Mouse (Mus musculus): ENCODE measurements around the gene Ccr9. TPM values are rescaled to one million over a fixed set of nuclear protein-coding genes. Genes with fewer than 3 reads are reported as not detected.
"Not testable (repeated sequence)": the region's sequence is repeated elsewhere in the genome, so short reads cannot be mapped to it uniquely, and the experiment has no call there.

The Ccr9 gene
- polyA plus RNA-seq, 1 experiment from 2014 or later: 0.10 TPM

GRCm38 (mm10) chr9:123766996-123767395 is 88.8 kb downstream of the Ccr9 start:
- Histone ChIP-seq H3K4me1 (no peaks in the 10 kb centered on the region), H3K36me3 (replicated peaks) (no peaks in the 10 kb centered on the region), H3K9ac (no peak overlapping the region), H3K27ac (no peak overlapping the region), H3K4me2 (no peak overlapping the region), H3K4me3 (replicated peaks) (no peak overlapping the region), H3K9me3 (no peaks in the 10 kb centered on the region), H3K27me3 (no peaks in the 10 kb centered on the region)
- WGBS: 87% methylated on average over 3 of the region's 3 CpGs
- no peak for ATAC-seq (ENCODE audit: low FRiP score)

DNA sequence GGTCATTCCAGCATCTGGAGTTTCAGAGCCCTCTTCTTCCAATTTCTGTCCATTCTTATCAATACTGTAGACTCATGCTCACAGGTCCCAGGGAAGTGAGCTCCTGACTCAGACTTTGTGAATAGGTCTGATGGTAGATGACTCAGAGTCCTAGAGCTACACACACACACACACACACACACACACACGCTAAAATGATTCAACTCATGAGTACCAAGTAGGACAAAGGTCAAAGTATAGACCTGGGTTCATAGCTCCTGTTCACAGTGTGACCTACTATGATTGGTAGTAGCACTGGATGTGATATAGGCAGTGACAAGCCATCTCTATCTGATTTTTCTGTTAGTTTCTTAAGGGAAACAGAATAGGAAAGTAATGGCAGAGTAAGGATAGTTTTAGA is 90.2 kb downstream of the Ccr9 start:
- Histone ChIP-seq H3K27ac (no peak overlapping the region), H3K4me3 (replicated peaks) (no peak overlapping the region), H3K27me3 (no peaks in the 10 kb centered on the region), H3K9ac (no peak overlapping the region), H3K4me1 (no peaks in the 10 kb centered on the region), H3K36me3 (replicated peaks) (no peaks in the 10 kb centered on the region), H3K9me3 (no peaks in the 10 kb centered on the region), H3K4me2 (no peak overlapping the region)
- 84% methylated on average over 1 of the region's 1 CpGs for WGBS
- no peak for ATAC-seq (ENCODE audit: low FRiP score)

DNA sequence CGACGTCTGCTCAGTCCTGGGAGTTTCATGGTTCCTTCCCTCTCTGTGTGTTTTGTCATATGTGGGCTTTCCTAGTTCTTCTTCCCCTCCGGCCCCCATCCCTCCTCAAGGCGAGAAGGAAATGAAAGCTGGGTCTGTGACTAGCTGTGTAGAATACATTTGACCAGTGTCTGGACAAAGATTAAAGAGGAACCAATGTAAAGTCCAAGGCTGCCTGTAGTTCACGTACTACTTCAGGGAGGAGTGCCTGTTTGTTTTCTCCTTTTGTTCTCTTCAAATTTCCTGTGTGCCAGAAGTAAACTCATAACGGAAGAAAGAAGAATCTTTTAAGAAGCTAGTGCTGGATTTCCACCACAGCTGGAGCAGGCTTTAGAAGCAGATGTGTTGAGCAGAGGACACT is 91.3 kb downstream of the Ccr9 start:
- WGBS: 76% methylated on average over 6 of the region's 6 CpGs
- Histone ChIP-seq H3K27me3 (no peaks in the 10 kb centered on the region), H3K9ac (no peak overlapping the region), H3K27ac (no peak overlapping the region), H3K4me1 (no peaks in the 10 kb centered on the region), H3K4me3 (replicated peaks) (no peak overlapping the region), H3K9me3 (no peaks in the 10 kb centered on the region), H3K4me2 (no peak overlapping the region), H3K36me3 (replicated peaks) (no peaks in the 10 kb centered on the region)
- no peak for ATAC-seq (ENCODE audit: low FRiP score)

- WGBS: 40% methylated on average over 2 of the region's 2 CpGs
- not testable (repeated sequence) for H3K36me3 ChIP-seq (replicated peaks); ATAC-seq (ENCODE audit: low FRiP score)
Measured at GRCm38 (mm10) chr9:123773299-123773698, 95.1 kb downstream of the Ccr9 start.

DNA sequence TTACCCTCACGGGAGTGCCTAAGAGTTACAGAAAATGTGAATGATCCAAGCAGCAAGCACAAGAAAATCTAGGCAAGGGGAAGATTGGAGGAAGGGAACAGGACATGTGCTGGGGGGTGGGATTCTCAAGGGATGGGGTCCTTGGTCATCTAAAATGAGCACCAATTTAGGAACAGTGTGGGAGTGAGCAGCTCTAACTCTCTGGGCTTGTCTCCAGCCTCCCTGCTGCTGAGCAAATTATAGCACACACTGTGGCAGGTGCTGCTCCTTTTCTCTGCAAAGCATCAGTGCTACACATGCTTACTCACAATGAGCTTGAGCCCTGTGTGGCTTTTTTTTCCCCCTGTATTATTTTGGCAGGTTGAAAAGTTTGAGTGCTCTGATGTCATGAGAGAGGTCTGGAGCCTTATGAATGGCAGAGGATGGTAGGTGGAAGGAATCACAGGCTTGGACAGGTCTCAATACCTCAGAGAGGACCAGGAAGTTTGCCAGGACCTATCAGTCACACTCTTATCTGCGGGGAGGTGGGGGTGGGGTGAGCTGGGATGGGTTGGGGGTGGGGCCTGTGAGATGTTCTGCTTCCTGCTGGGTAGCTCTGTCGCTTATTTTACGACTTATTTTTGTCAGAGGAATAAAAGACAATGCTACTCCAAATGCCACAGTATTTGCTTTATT is 110.8 kb downstream of the Ccr9 start:
- Histone ChIP-seq H3K36me3 (replicated peaks) (peaks cover 41% of the 10 kb centered on the region), H3K9me3 (no peaks in the 10 kb centered on the region), H3K4me1 (no peaks in the 10 kb centered on the region), H3K9ac (no peak overlapping the region), H3K4me2 (no peak overlapping the region), H3K4me3 (replicated peaks) (no peak overlapping the region), H3K27ac (no peak overlapping the region), H3K27me3 (no peaks in the 10 kb centered on the region)
- ATAC-seq (ENCODE audit: low FRiP score): no peak
- WGBS: 85% methylated on average over 4 of the region's 4 CpGs

More at GRCm38 (mm10) chr9:123773299-123773698, 95.1 kb downstream of the Ccr9 start:
- H3K4me1 ChIP-seq; H3K9ac ChIP-seq; H3K9me3 ChIP-seq; H3K4me3 ChIP-seq (replicated peaks); H3K4me2 ChIP-seq; H3K27ac ChIP-seq; H3K27me3 ChIP-seq: not testable (repeated sequence)

DNA sequence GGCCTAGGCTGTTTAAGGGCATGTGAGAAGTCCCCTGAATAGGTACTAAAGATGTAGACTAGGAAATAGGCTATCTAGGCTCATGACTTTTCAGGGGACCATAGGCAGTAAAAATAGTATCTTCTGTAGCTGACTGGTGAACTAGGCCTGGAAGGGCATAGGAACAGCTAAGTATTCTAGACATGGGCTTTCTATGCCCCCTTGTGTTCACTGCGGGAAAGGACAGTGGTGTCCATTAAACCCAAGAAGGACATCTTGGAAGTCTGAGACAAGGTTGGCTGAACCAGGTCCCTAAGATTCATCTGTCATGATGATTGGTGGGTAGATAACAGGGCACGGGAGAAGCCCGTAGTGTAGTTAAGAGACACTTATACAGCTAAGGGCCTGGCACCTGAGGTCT is 117.9 kb downstream of the Ccr9 start:
- Histone ChIP-seq H3K36me3 (replicated peaks) (peaks cover 46% of the 10 kb centered on the region), H3K9me3 (no peaks in the 10 kb centered on the region), H3K4me2 (no peak overlapping the region), H3K27ac (no peak overlapping the region), H3K4me3 (replicated peaks) (no peak overlapping the region), H3K9ac (no peak overlapping the region), H3K4me1 (no peaks in the 10 kb centered on the region), H3K27me3 (no peaks in the 10 kb centered on the region)
- 72% methylated on average over 3 of the region's 3 CpGs for WGBS
- ATAC-seq (ENCODE audit: low FRiP score): no peak

GRCm38 (mm10) chr9:123801527-123801926 is 123.3 kb downstream of the Ccr9 start:
- H3K4me3 ChIP-seq (replicated peaks): no peak overlapping the region
- no peak overlapping the region for H3K4me2 ChIP-seq
- no peaks in the 10 kb centered on the region for H3K9me3 ChIP-seq
- H3K27me3 ChIP-seq: no peaks in the 10 kb centered on the region
- H3K27ac ChIP-seq: no peak overlapping the region
- no peak overlapping the region for H3K9ac ChIP-seq
- no peaks in the 10 kb centered on the region for H3K4me1 ChIP-seq
- 82% methylated on average over 1 of the region's 1 CpGs for WGBS
- peaks cover 16% of the 10 kb centered on the region for H3K36me3 ChIP-seq (replicated peaks)
- no peak for ATAC-seq (ENCODE audit: low FRiP score)

DNA sequence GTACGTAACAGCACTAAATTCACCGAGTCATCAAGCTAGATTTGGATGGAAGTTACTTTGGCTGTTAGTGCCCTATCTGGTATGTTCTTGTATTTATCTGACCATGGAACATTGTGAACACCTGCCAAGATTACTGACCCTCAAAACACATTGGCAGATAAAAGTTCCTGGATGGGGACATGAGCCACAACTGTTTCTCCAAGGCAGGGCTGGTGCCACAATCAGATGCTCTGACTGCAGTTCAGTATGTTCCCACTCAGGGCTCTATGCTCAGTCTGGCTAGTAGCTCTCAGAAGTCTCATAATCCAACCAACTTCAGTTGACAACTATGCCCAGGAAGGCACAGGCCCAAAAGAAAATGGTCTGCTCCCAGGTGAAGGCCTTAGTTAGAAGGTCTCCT is 124.2 kb downstream of the Ccr9 start:
- no peak overlapping the region for H3K9ac ChIP-seq
- peaks cover 11% of the 10 kb centered on the region for H3K36me3 ChIP-seq (replicated peaks)
- H3K4me1 ChIP-seq: no peaks in the 10 kb centered on the region
- no peaks in the 10 kb centered on the region for H3K9me3 ChIP-seq
- no peak overlapping the region for H3K4me2 ChIP-seq
- no peak overlapping the region for H3K4me3 ChIP-seq (replicated peaks)
- H3K27me3 ChIP-seq: no peaks in the 10 kb centered on the region
- 100% methylated on average over 2 of the region's 2 CpGs for WGBS
- no peak overlapping the region for H3K27ac ChIP-seq
- ATAC-seq (ENCODE audit: low FRiP score): no peak

DNA sequence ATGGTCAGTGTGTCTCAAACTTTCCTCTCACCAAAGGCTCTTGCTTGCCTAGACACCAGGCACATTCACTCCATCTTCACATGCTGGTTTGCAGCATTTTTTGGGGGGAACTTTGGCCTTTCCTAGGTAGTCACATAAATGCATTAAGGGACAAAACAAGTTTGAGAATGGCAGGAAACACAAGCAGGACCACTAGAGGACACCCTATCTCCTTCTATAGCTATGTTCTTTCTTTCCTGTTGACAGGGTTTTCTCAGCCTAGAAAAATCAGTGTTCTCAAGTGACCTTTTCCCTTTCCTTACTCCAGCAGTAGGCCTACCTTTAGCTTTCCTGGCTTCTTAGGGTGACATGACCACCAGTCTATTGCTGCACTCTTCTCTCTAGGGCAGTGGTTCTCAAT is 124.7 kb downstream of the Ccr9 start:
- H3K9me3 ChIP-seq: no peaks in the 10 kb centered on the region
- H3K9ac ChIP-seq: no peak overlapping the region
- H3K4me1 ChIP-seq: no peaks in the 10 kb centered on the region
- no peak for ATAC-seq (ENCODE audit: low FRiP score)
- H3K36me3 ChIP-seq (replicated peaks): peaks cover 9% of the 10 kb centered on the region; the same call in 1 of the 2 replicates
- H3K4me2 ChIP-seq: no peak overlapping the region
- H3K4me3 ChIP-seq (replicated peaks): no peak overlapping the region
- no peak overlapping the region for H3K27ac ChIP-seq
- H3K27me3 ChIP-seq: no peaks in the 10 kb centered on the region

DNA sequence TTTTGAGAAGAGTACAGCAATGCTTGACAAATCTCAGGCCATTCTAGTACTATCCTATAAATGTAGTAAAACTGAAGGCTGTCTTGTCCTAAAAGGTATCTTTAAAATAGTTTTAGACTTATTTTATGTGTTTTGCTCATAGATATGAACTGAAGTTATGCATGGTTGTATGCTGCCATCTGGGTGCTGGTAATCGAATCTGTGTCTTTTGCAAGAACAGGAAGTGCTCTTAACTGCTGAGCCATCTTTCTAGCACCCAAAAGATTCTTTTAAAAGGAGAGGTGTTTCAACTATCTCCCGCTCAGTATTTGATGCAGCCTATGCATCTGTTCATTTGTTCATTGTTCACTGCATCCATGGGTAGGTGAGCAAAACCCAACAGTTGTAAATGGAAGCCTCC is 127.0 kb downstream of the Ccr9 start:
- H3K9me3 ChIP-seq: no peaks in the 10 kb centered on the region
- no peak overlapping the region for H3K27ac ChIP-seq
- no peak overlapping the region for H3K4me2 ChIP-seq
- no peak for ATAC-seq (ENCODE audit: low FRiP score)
- H3K27me3 ChIP-seq: no peaks in the 10 kb centered on the region
- 92% methylated on average over 2 of the region's 2 CpGs for WGBS
- H3K9ac ChIP-seq: no peak overlapping the region
- no peaks in the 10 kb centered on the region for H3K4me1 ChIP-seq
- no peak overlapping the region for H3K4me3 ChIP-seq (replicated peaks)
- H3K36me3 ChIP-seq (replicated peaks): peaks cover 13% of the 10 kb centered on the region; the same call in 1 of the 2 replicates

GRCm38 (mm10) chr9:123806267-123806666 is 128.0 kb downstream of the Ccr9 start, which contains the start of gene Cxcr6:
Gene Cxcr6 (plus strand): TSS chr9:123806475.
- WGBS: 91% methylated on average over 5 of the region's 5 CpGs
- Histone ChIP-seq H3K9me3 (no peaks in the 10 kb centered on the region), H3K4me3 (replicated peaks) (no peak within 1 kb of the TSS), H3K9ac (no peak within 1 kb of the TSS), H3K36me3 (replicated peaks) (peaks cover 9% of the 10 kb centered on the region; the same call in 1 of the 2 replicates), H3K4me2 (no peak within 1 kb of the TSS), H3K27ac (no peak within 1 kb of the TSS), H3K27me3 (no peaks in the 10 kb centered on the region), H3K4me1 (no peaks in the 10 kb centered on the region)
- ATAC-seq (ENCODE audit: low FRiP score): no peak

GRCm38 (mm10) chr9:123808583-123808982 is 130.3 kb downstream of the Ccr9 start:
- WGBS: 83% methylated on average over 7 of the region's 7 CpGs
- no peaks in the 10 kb centered on the region for H3K27me3 ChIP-seq
- no peak overlapping the region for H3K27ac ChIP-seq
- no peak overlapping the region for H3K4me3 ChIP-seq (replicated peaks)
- H3K9me3 ChIP-seq: no peaks in the 10 kb centered on the region
- ATAC-seq (ENCODE audit: low FRiP score): no peak
- no peaks in the 10 kb centered on the region for H3K4me1 ChIP-seq
- no peak overlapping the region for H3K4me2 ChIP-seq
- H3K9ac ChIP-seq: no peak overlapping the region
- H3K36me3 ChIP-seq (replicated peaks): peaks cover 8% of the 10 kb centered on the region; the same call in 1 of the 2 replicates

DNA sequence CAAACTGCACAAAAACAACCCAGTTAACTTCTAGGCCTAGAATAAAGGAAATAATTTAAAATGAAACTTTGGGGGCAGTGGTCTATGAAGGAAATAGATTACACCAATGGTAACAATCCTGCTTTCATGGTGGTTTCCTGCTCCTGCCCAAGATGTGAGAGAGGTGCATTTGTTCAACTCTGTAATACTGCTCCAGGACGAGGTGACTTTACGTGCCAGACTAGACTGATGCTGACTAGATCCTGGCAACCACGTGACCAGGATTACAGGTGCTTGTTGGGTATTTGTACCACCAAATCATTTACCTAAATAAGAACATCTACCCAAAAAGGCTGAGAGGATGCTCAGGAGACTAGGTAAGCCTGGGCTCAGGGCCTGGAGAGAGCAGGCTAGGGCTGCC is 133.6 kb downstream of the Ccr9 start:
- Histone ChIP-seq H3K36me3 (replicated peaks) (peaks cover 18% of the 10 kb centered on the region), H3K27me3 (no peaks in the 10 kb centered on the region), H3K9me3 (no peaks in the 10 kb centered on the region), H3K4me2 (no peak overlapping the region), H3K27ac (no peak overlapping the region), H3K9ac (no peak overlapping the region), H3K4me1 (no peaks in the 10 kb centered on the region), H3K4me3 (replicated peaks) (no peak overlapping the region)
- 90% methylated on average over 3 of the region's 3 CpGs for WGBS
- ATAC-seq (ENCODE audit: low FRiP score): no peak

All from forebrain, embryonic 12.5 days (tissue).